Mouse (Mus musculus): ENCODE measurements at regions not wholly inside any gene's neighbourhood (a gene's known extent, or its start where the extent isn't known, plus 50 kb on each side); places are given as distances from the start of the nearest gene placed in this dataset.

- no peak for DNase-seq (ENCODE audit: low spot score)
- H3K36me3 ChIP-seq (ENCODE audit: control insufficient read depth, insufficient read depth, low read length) = no peaks in the 10 kb centered on the region
- no peaks in the 10 kb centered on the region for H3K27me3 ChIP-seq (replicated peaks; ENCODE audit: control insufficient read depth, insufficient read depth, low read length)
- no peak overlapping the region for H3K9ac ChIP-seq (ENCODE audit: low read length)
- no peak for ATAC-seq (replicated peaks; ENCODE audit: low FRiP score, low TSS enrichment, low read depth)
- no peaks in the 10 kb centered on the region for H3K9me3 ChIP-seq (ENCODE audit: control insufficient read depth, low read length)
- 86% methylated on average over 3 of the region's 3 CpGs for WGBS
- no peak overlapping the region for H3K4me2 ChIP-seq (ENCODE audit: low read length)
- no peaks in the 10 kb centered on the region for H3K4me1 ChIP-seq (replicated peaks; ENCODE audit: control insufficient read depth, insufficient read depth, low read length)
- H3K4me3 ChIP-seq (ENCODE audit: low read depth, low read length) = no peak overlapping the region
- no peak overlapping the region for H3K27ac ChIP-seq (ENCODE audit: low read depth)
Observed at GRCm38 (mm10) chr7:76053843-76054242, 175.8 kb upstream of the Agbl1 start.

- Histone ChIP-seq H3K4me3 (ENCODE audit: low read depth, low read length) (no peak overlapping the region), H3K4me2 (ENCODE audit: low read length) (no peak overlapping the region), H3K4me1 (replicated peaks; ENCODE audit: control insufficient read depth, insufficient read depth, low read length) (0 out of 2 replicates have a peak, but pooled peaks cover 3% of the 10 kb centered on the region), H3K9ac (ENCODE audit: low read length) (no peak overlapping the region), H3K27ac (ENCODE audit: low read depth) (no peak overlapping the region), H3K27me3 (replicated peaks; ENCODE audit: control insufficient read depth, insufficient read depth, low read length) (no peaks in the 10 kb centered on the region), H3K9me3 (ENCODE audit: control insufficient read depth, low read length) (no peaks in the 10 kb centered on the region), H3K36me3 (ENCODE audit: control insufficient read depth, insufficient read depth, low read length) (no peaks in the 10 kb centered on the region)
- DNase-seq (ENCODE audit: low spot score) = no peak
- ATAC-seq (replicated peaks; ENCODE audit: low FRiP score, low TSS enrichment, low read depth) = no peak
- WGBS = 47% methylated on average over 1 of the region's 1 CpGs
Observed at GRCm38 (mm10) chr7:76099149-76099548, 130.5 kb upstream of the Agbl1 start.

GRCm38 (mm10) chr7:76121242-76121844 is 108.3 kb upstream of the Agbl1 start:
- no peaks in the 10 kb centered on the region for H3K36me3 ChIP-seq (ENCODE audit: control insufficient read depth, insufficient read depth, low read length)
- H3K9me3 ChIP-seq (ENCODE audit: control insufficient read depth, low read length) = no peaks in the 10 kb centered on the region
- no peak for ATAC-seq (replicated peaks; ENCODE audit: low FRiP score, low TSS enrichment, low read depth)
- no peak overlapping the region for H3K4me3 ChIP-seq (ENCODE audit: low read depth, low read length)
- H3K4me2 ChIP-seq (ENCODE audit: low read length) = no peak overlapping the region
- no peak overlapping the region for H3K27ac ChIP-seq (ENCODE audit: low read depth)
- no peaks in the 10 kb centered on the region for H3K27me3 ChIP-seq (replicated peaks; ENCODE audit: control insufficient read depth, insufficient read depth, low read length)
- no peaks in the 10 kb centered on the region for H3K4me1 ChIP-seq (replicated peaks; ENCODE audit: control insufficient read depth, insufficient read depth, low read length)
- DNase-seq (ENCODE audit: low spot score) = no peak
- H3K9ac ChIP-seq (ENCODE audit: low read length) = no peak overlapping the region
- WGBS = 80% methylated on average over 8 of the region's 8 CpGs

- no peaks in the 10 kb centered on the region for H3K9me3 ChIP-seq (ENCODE audit: control insufficient read depth, low read length)
- no peak overlapping the region for H3K4me3 ChIP-seq (ENCODE audit: low read depth, low read length)
- H3K4me2 ChIP-seq (ENCODE audit: low read length) = no peak overlapping the region
- no peak overlapping the region for H3K27ac ChIP-seq (ENCODE audit: low read depth)
- ATAC-seq (replicated peaks; ENCODE audit: low FRiP score, low TSS enrichment, low read depth) = no peak
- no peaks in the 10 kb centered on the region for H3K4me1 ChIP-seq (replicated peaks; ENCODE audit: control insufficient read depth, insufficient read depth, low read length)
- no peak overlapping the region for H3K9ac ChIP-seq (ENCODE audit: low read length)
- WGBS = 66% methylated on average over 2 of the region's 2 CpGs
- no peaks in the 10 kb centered on the region for H3K36me3 ChIP-seq (ENCODE audit: control insufficient read depth, insufficient read depth, low read length)
- H3K27me3 ChIP-seq (replicated peaks; ENCODE audit: control insufficient read depth, insufficient read depth, low read length) = no peaks in the 10 kb centered on the region
- DNase-seq (ENCODE audit: low spot score) = no peak
Observed at GRCm38 (mm10) chr7:76127641-76128111, 102.0 kb upstream of the Agbl1 start.

GRCm38 (mm10) chr7:76142455-76142854 is 87.2 kb upstream of the Agbl1 start:
- 72% methylated on average over 4 of the region's 4 CpGs for WGBS
- no peak for DNase-seq (ENCODE audit: low spot score)

GRCm38 (mm10) chr7:76146385-76146784 is 83.3 kb upstream of the Agbl1 start:
- Histone ChIP-seq H3K36me3 (ENCODE audit: control insufficient read depth, insufficient read depth, low read length) (no peaks in the 10 kb centered on the region), H3K4me2 (ENCODE audit: low read length) (no peak overlapping the region), H3K9ac (ENCODE audit: low read length) (no peak overlapping the region), H3K4me1 (replicated peaks; ENCODE audit: control insufficient read depth, insufficient read depth, low read length) (no peaks in the 10 kb centered on the region), H3K4me3 (ENCODE audit: low read depth, low read length) (no peak overlapping the region), H3K9me3 (ENCODE audit: control insufficient read depth, low read length) (no peaks in the 10 kb centered on the region), H3K27ac (ENCODE audit: low read depth) (no peak overlapping the region), H3K27me3 (replicated peaks; ENCODE audit: control insufficient read depth, insufficient read depth, low read length) (no peaks in the 10 kb centered on the region)
- ATAC-seq (replicated peaks; ENCODE audit: low FRiP score, low TSS enrichment, low read depth) = no peak
- DNase-seq (ENCODE audit: low spot score) = no peak

More at GRCm38 (mm10) chr7:76142455-76142854, 87.2 kb upstream of the Agbl1 start:
- no peak overlapping the region for H3K4me3 ChIP-seq (ENCODE audit: low read depth, low read length)
- H3K27ac ChIP-seq (ENCODE audit: low read depth) = no peak overlapping the region
- no peaks in the 10 kb centered on the region for H3K27me3 ChIP-seq (replicated peaks; ENCODE audit: control insufficient read depth, insufficient read depth, low read length)
- H3K4me2 ChIP-seq (ENCODE audit: low read length) = no peak overlapping the region
- no peaks in the 10 kb centered on the region for H3K4me1 ChIP-seq (replicated peaks; ENCODE audit: control insufficient read depth, insufficient read depth, low read length)
- no peak overlapping the region for H3K9ac ChIP-seq (ENCODE audit: low read length)
- no peaks in the 10 kb centered on the region for H3K9me3 ChIP-seq (ENCODE audit: control insufficient read depth, low read length)
- H3K36me3 ChIP-seq (ENCODE audit: control insufficient read depth, insufficient read depth, low read length) = no peaks in the 10 kb centered on the region
- no peak for ATAC-seq (replicated peaks; ENCODE audit: low FRiP score, low TSS enrichment, low read depth)

- no peak for ATAC-seq (replicated peaks; ENCODE audit: low FRiP score, low TSS enrichment, low read depth)
- Histone ChIP-seq H3K4me3 (ENCODE audit: low read depth, low read length) (no peak overlapping the region), H3K36me3 (ENCODE audit: control insufficient read depth, insufficient read depth, low read length) (no peaks in the 10 kb centered on the region), H3K27me3 (replicated peaks; ENCODE audit: control insufficient read depth, insufficient read depth, low read length) (no peaks in the 10 kb centered on the region), H3K9me3 (ENCODE audit: control insufficient read depth, low read length) (no peaks in the 10 kb centered on the region), H3K4me2 (ENCODE audit: low read length) (no peak overlapping the region), H3K4me1 (replicated peaks; ENCODE audit: control insufficient read depth, insufficient read depth, low read length) (no peaks in the 10 kb centered on the region), H3K27ac (ENCODE audit: low read depth) (no peak overlapping the region), H3K9ac (ENCODE audit: low read length) (no peak overlapping the region)
- 47% methylated on average over 8 of the region's 8 CpGs for WGBS
- no peak for DNase-seq (ENCODE audit: low spot score)
Observed at GRCm38 (mm10) chr7:76156869-76157268, 72.8 kb upstream of the Agbl1 start.

GRCm38 (mm10) chr7:76164191-76164590 is 65.5 kb upstream of the Agbl1 start:
- Histone ChIP-seq H3K4me3 (ENCODE audit: low read depth, low read length) (no peak overlapping the region), H3K27me3 (replicated peaks; ENCODE audit: control insufficient read depth, insufficient read depth, low read length) (no peaks in the 10 kb centered on the region), H3K9me3 (ENCODE audit: control insufficient read depth, low read length) (no peaks in the 10 kb centered on the region), H3K4me2 (ENCODE audit: low read length) (no peak overlapping the region), H3K9ac (ENCODE audit: low read length) (no peak overlapping the region), H3K27ac (ENCODE audit: low read depth) (no peak overlapping the region), H3K4me1 (replicated peaks; ENCODE audit: control insufficient read depth, insufficient read depth, low read length) (no peaks in the 10 kb centered on the region; the same call in 1 of the 2 replicates), H3K36me3 (ENCODE audit: control insufficient read depth, insufficient read depth, low read length) (no peaks in the 10 kb centered on the region)
- WGBS = 88% methylated on average over 1 of the region's 1 CpGs
- DNase-seq (ENCODE audit: low spot score) (no peak), ATAC-seq (replicated peaks; ENCODE audit: low FRiP score, low TSS enrichment, low read depth) (no peak)

Data from intestine, embryonic 14.5 days (tissue).